Mouse (Mus musculus) lung, adult 2 months (tissue): ENCODE data around the gene Edar.

Source experiments
- CTCF ChIP-seq: fragments of 200-500 bp; IDR thresholded peaks from 2 replicates; pipeline ENCODE4 v1.5.1; 2011; ENCODE audit warnings: mild to moderate bottlenecking, low read length, control low read depth; ENCODE audit not compliant: insufficient read depth
- POLR2A ChIP-seq: fragments of 200-500 bp; IDR thresholded peaks from 2 replicates; pipeline ENCODE4 v1.6.1; 2011; ENCODE audit warnings: low read depth, mild to moderate bottlenecking, control low read depth, low read length, borderline replicate concordance; ENCODE audit errors: extremely low read depth

GRCm38 (mm10) chr10:58585427-58586223 is 89.8 kb downstream of the Edar start:
- no peak for TF ChIP-seq CTCF
- TF ChIP-seq POLR2A: no peak
